Mouse (Mus musculus) kidney, embryonic 14.5 days (tissue): ENCODE results near the gene Gpr132. TPM values are rescaled to one million over a fixed set of nuclear protein-coding genes. Genes with fewer than 3 reads are reported as not detected.

Experiments
- ATAC-seq: fragments of 200-750 bp; cut with Nextera tagmentation; 2 replicates; pipeline ENCODE4 v1.8.0; 2017; ENCODE audit warnings: moderate number of reproducible peaks, mild to moderate bottlenecking, moderate TSS enrichment, moderate library complexity; ENCODE audit not compliant: low FRiP score, low TSS enrichment
- H3K27ac ChIP-seq: fragments of 300-500 bp; sonication (generic); 2 replicates; pipeline ENCODE4 v1.5.1; 2014; ENCODE audit warnings: low read depth, mild to moderate bottlenecking, low read length, moderate library complexity, mixed read lengths
- H3K27me3 ChIP-seq: fragments of 300-500 bp; sonication (generic); 2 replicates; pipeline ENCODE4 v1.6.1; 2014; ENCODE audit warnings: mild to moderate bottlenecking, low read length; ENCODE audit not compliant: control insufficient read depth, insufficient read depth
- H3K36me3 ChIP-seq: fragments of 300-500 bp; sonication (generic); 2 replicates; pipeline ENCODE4 v1.6.1; 2014; ENCODE audit warnings: low read length, mixed read lengths; ENCODE audit not compliant: control insufficient read depth, insufficient read depth
- H3K4me1 ChIP-seq: fragments of 300-500 bp; sonication (generic); 2 replicates; pipeline ENCODE4 v1.6.1; 2014; ENCODE audit warnings: low read length, mixed read lengths; ENCODE audit not compliant: control insufficient read depth, insufficient read depth
- H3K4me2 ChIP-seq: fragments of 300-500 bp; sonication (generic); replicated peaks from 2 replicates; pipeline ENCODE4 v1.6.1; 2014; ENCODE audit warnings: low read depth, mild to moderate bottlenecking, low read length
- H3K4me3 ChIP-seq: fragments of 300-500 bp; sonication (generic); 2 replicates; pipeline ENCODE4 v1.5.1; 2014; ENCODE audit warnings: mild to moderate bottlenecking, low read length
- H3K9ac ChIP-seq: fragments of 300-500 bp; sonication (generic); 2 replicates; pipeline ENCODE4 v1.6.1; 2014; ENCODE audit warnings: low read depth, mild to moderate bottlenecking, low read length, moderate library complexity
- H3K9me3 ChIP-seq: fragments of 300-500 bp; sonication (generic); 2 replicates; pipeline ENCODE4 v1.6.1; 2016; ENCODE audit warnings: low read length; ENCODE audit not compliant: control insufficient read depth
- WGBS: fragments of 180-500 bp; shearing (Covaris S2); extraction: QIAGEN DNeasy Blood & Tissue Kit; methylation state at CpG from one replicate; pipeline ENCODE4 v1.1.7; 2014; 5-methylcytosine and 5-hydroxymethylcytosine counted together
- polyA plus RNA-seq: library from polyadenylated mRNA; unstranded; fragments of >200 nt; fragmentation: Nextera tagmentation; extraction: Ambion mirVana; gene quantifications from 2 replicates; pipeline ENCODE4 v1.2.1, GENCODE M21; 2014

Gpr132 gene
- polyA plus RNA-seq, 1 experiment from 2014 or later = 0.27 TPM

- H3K4me3 ChIP-seq = peak overlapping the region; percentile 29
- 19% methylated on average over 18 of the region's 18 CpGs for WGBS
- peaks cover 26% of the 10 kb centered on the region for H3K4me1 ChIP-seq
- H3K4me2 ChIP-seq = peak overlapping the region; percentile 52
- H3K9me3 ChIP-seq = no peaks in the 10 kb centered on the region
- H3K27me3 ChIP-seq = peaks cover 55% of the 10 kb centered on the region
- H3K27ac ChIP-seq = no peak overlapping the region
- H3K9ac ChIP-seq = peak overlapping the region; percentile 47
- ATAC-seq = 0 out of 2 replicates have a peak, but pooled peaks have one; percentile 10
- H3K36me3 ChIP-seq = no peaks in the 10 kb centered on the region
Observed at GRCm38 (mm10) chr12:112873452-112874190, 5.6 kb upstream of the Gpr132 start.

- Histone ChIP-seq H3K27ac (no peak overlapping the region), H3K9ac (no peak overlapping the region), H3K4me3 (no peak overlapping the region), H3K4me2 (no peak overlapping the region), H3K9me3 (no peaks in the 10 kb centered on the region), H3K27me3 (peaks cover 49% of the 10 kb centered on the region), H3K36me3 (no peaks in the 10 kb centered on the region), H3K4me1 (peaks cover 26% of the 10 kb centered on the region)
- ATAC-seq = no peak
- WGBS = 83% methylated on average over 10 of the region's 10 CpGs
Observed at GRCm38 (mm10) chr12:112872991-112873390, 5.0 kb upstream of the Gpr132 start.

GRCm38 (mm10) chr12:112871272-112871671, 3.2 kb upstream of the Gpr132 start:
- Histone ChIP-seq H3K27me3 (peaks cover 31% of the 10 kb centered on the region), H3K27ac (no peak overlapping the region), H3K9ac (no peak overlapping the region), H3K36me3 (no peaks in the 10 kb centered on the region), H3K4me1 (peaks cover 19% of the 10 kb centered on the region), H3K9me3 (no peaks in the 10 kb centered on the region), H3K4me2 (no peak overlapping the region), H3K4me3 (no peak overlapping the region)
- no peak for ATAC-seq
- WGBS = 86% methylated on average over 2 of the region's 2 CpGs

GRCm38 (mm10) chr12:112870775-112871174, 2.7 kb upstream of the Gpr132 start:
- Histone ChIP-seq H3K9me3 (no peaks in the 10 kb centered on the region), H3K4me2 (no peak overlapping the region), H3K4me1 (peaks cover 17% of the 10 kb centered on the region), H3K9ac (no peak overlapping the region), H3K27me3 (peaks cover 26% of the 10 kb centered on the region), H3K36me3 (no peaks in the 10 kb centered on the region), H3K4me3 (no peak overlapping the region), H3K27ac (no peak overlapping the region)
- 48% methylated on average over 13 of the region's 13 CpGs for WGBS
- ATAC-seq = no peak

GRCm38 (mm10) chr12:112869783-112870204, 1.8 kb upstream of the Gpr132 start:
- H3K27ac ChIP-seq = no peak overlapping the region
- peaks cover 17% of the 10 kb centered on the region for H3K27me3 ChIP-seq
- WGBS = 4% methylated on average over 16 of the region's 16 CpGs
- no peaks in the 10 kb centered on the region for H3K36me3 ChIP-seq
- H3K4me2 ChIP-seq = peak overlapping the region; percentile 1; the same call in 1 of the 2 replicates
- ATAC-seq = no peak
- no peak overlapping the region for H3K9ac ChIP-seq
- no peaks in the 10 kb centered on the region for H3K9me3 ChIP-seq
- no peak overlapping the region for H3K4me3 ChIP-seq
- H3K4me1 ChIP-seq = peaks cover 17% of the 10 kb centered on the region

- Histone ChIP-seq H3K4me3 (no peak overlapping the region), H3K9me3 (no peaks in the 10 kb centered on the region), H3K4me2 (no peak overlapping the region), H3K36me3 (no peaks in the 10 kb centered on the region), H3K27ac (no peak overlapping the region), H3K9ac (no peak overlapping the region), H3K4me1 (peaks cover 10% of the 10 kb centered on the region; the same call in 1 of the 2 replicates), H3K27me3 (peaks cover 4% of the 10 kb centered on the region; the same call in 1 of the 2 replicates)
- 91% methylated on average over 7 of the region's 7 CpGs for WGBS
- no peak for ATAC-seq
Observed at GRCm38 (mm10) chr12:112867106-112867674, 838 bp downstream of the Gpr132 start.

- H3K4me3 ChIP-seq = no peak overlapping the region
- H3K36me3 ChIP-seq = no peaks in the 10 kb centered on the region
- no peak overlapping the region for H3K4me2 ChIP-seq
- H3K27me3 ChIP-seq = peaks cover 4% of the 10 kb centered on the region; the same call in 1 of the 2 replicates
- WGBS = 77% methylated on average over 8 of the region's 8 CpGs
- no peak overlapping the region for H3K27ac ChIP-seq
- H3K9me3 ChIP-seq = no peaks in the 10 kb centered on the region
- no peak overlapping the region for H3K9ac ChIP-seq
- no peak for ATAC-seq
- peaks cover 14% of the 10 kb centered on the region; the same call in 1 of the 2 replicates for H3K4me1 ChIP-seq
Observed at GRCm38 (mm10) chr12:112866467-112867080, 1.5 kb downstream of the Gpr132 start.

- no peak overlapping the region for H3K4me3 ChIP-seq
- no peaks in the 10 kb centered on the region for H3K36me3 ChIP-seq
- ATAC-seq = no peak
Observed at GRCm38 (mm10) chr12:112864804-112865203, 3.2 kb downstream of the Gpr132 start.

GRCm38 (mm10) chr12:112861911-112862321, 6.1 kb downstream of the Gpr132 start:
- no peak overlapping the region for H3K27ac ChIP-seq
- H3K9ac ChIP-seq = no peak overlapping the region
- H3K27me3 ChIP-seq = no peaks in the 10 kb centered on the region
- H3K4me1 ChIP-seq = 0 out of 2 replicates have a peak, but pooled peaks cover 4% of the 10 kb centered on the region
- H3K9me3 ChIP-seq = no peaks in the 10 kb centered on the region
- no peaks in the 10 kb centered on the region for H3K36me3 ChIP-seq
- no peak overlapping the region for H3K4me2 ChIP-seq
- WGBS = 46% methylated on average over 9 of the region's 9 CpGs
- H3K4me3 ChIP-seq = no peak overlapping the region
- 0 out of 2 replicates have a peak, but pooled peaks have one; percentile 30 for ATAC-seq

More at GRCm38 (mm10) chr12:112864804-112865203, 3.2 kb downstream of the Gpr132 start:
- Histone ChIP-seq H3K9ac (no peak overlapping the region), H3K4me1 (0 out of 2 replicates have a peak, but pooled peaks cover 8% of the 10 kb centered on the region), H3K4me2 (no peak overlapping the region), H3K27ac (no peak overlapping the region), H3K27me3 (no peaks in the 10 kb centered on the region), H3K9me3 (no peaks in the 10 kb centered on the region)
- 85% methylated on average over 7 of the region's 7 CpGs for WGBS
